Mouse (Mus musculus): Measurements from ENCODE around the gene Ccdc93.

GRCm38 (mm10) chr1:121440535-121441381 is 9.9 kb downstream of the Ccdc93 start:
- TF ChIP-seq CTCF (conservative IDR thresholded peaks at IDR 0.05; ENCODE audit: insufficient read depth, insufficient read length, low read depth, low read length) (peak; percentile 75), POLR2A (IDR thresholded peaks at IDR 0.05; ENCODE audit: low read depth, low read length) (no peak)

Measured in kidney, adult 2 months (tissue).